Mouse (Mus musculus) B cell, adult (primary cell): ENCODE measurements around the gene Tmprss2. TPM values are rescaled to one million over a fixed set of nuclear protein-coding genes. Genes with fewer than 3 reads are reported as not detected.

Experiments
- total RNA-seq: library from RNA; stranded (reverse); gene quantifications from 4 replicates; pipeline ENCODE4 v1.2.4, GENCODE M21; 2023; ENCODE audit not compliant: inconsistent age

The Tmprss2 gene
- not detected in 4 replicates for total RNA-seq

GRCm38 (mm10) chr16:97610939-97611338 lies at the start of gene Tmprss2:
Gene Tmprss2 (minus strand): TSS chr16:97611195.

Other genes starting within 250 kb of the Tmprss2 start
- 23.4 to 52.1 TPM (median 42.6 TPM) in 4 replicates for gene Mx1, start 148.3 kb downstream of the Tmprss2 start, total RNA-seq
- gene Fam3b, start 96.4 kb downstream of the Tmprss2 start, total RNA-seq: not detected in 4 replicates
- gene Ripk4, start 152.6 kb upstream of the Tmprss2 start, total RNA-seq: 0.24 to 0.38 TPM (median 0.30 TPM) in 4 replicates
- 29.4 to 31.6 TPM (median 30.7 TPM) in 4 replicates for gene Prdm15, start 240.7 kb upstream of the Tmprss2 start, total RNA-seq